Mouse (Mus musculus): Measurements from ENCODE around the gene Gm42906. TPM values are rescaled to one million over a fixed set of nuclear protein-coding genes. Genes with fewer than 3 reads are reported as not detected.
A peak's percentile ranks its signal among the peaks of the same experiment; 100 is the strongest.

Gm42906 gene
- polyA plus RNA-seq, 1 experiment, result not detected

DNA sequence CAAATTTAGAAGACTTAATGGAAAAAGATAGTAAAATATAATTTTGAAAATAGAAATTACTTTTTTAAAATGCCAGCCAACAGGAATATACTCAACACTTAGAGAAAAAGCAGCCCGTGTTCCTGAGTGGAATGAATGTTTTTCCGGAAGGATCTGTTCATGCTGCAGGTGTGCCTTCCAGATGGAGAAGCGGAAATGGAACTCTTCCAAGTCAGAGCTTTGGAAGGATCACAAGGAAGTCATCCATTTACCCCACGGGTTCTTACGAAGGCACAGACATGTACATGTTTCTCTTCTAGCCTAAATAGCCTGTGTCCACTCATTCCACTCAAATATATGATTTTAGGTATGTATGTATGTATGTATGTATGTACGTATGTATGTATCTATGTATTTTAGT, 337.0 kb downstream of the Gm42906 start:
- no peaks in the 10 kb centered on the region for H3K27me3 ChIP-seq (replicated peaks; ENCODE audit: control insufficient read depth, insufficient read depth, low read length)
- TF ChIP-seq POLR2A (IDR thresholded peaks at IDR 0.05; ENCODE audit: low read depth, low read length) (no peak), CTCF (conservative IDR thresholded peaks at IDR 0.05; ENCODE audit: insufficient read depth, insufficient read length, low read depth, low read length) (no peak)
- H3K4me1 ChIP-seq (ENCODE audit: control insufficient read depth, insufficient read depth, low read length), result peaks cover 6% of the 10 kb centered on the region; the same call in 1 of the 2 replicates
- H3K36me3 ChIP-seq (ENCODE audit: control insufficient read depth, insufficient read depth, low read length), result no peaks in the 10 kb centered on the region
- H3K4me3 ChIP-seq (ENCODE audit: insufficient read depth, low read depth, low read length), result no peak overlapping the region
- H3K27ac ChIP-seq (ENCODE audit: insufficient read depth, low read depth, low read length), result no peak overlapping the region
- WGBS, result 79% methylated on average over 6 of the region's 6 CpGs
- DNase-seq, result peak; percentile 54

DNA sequence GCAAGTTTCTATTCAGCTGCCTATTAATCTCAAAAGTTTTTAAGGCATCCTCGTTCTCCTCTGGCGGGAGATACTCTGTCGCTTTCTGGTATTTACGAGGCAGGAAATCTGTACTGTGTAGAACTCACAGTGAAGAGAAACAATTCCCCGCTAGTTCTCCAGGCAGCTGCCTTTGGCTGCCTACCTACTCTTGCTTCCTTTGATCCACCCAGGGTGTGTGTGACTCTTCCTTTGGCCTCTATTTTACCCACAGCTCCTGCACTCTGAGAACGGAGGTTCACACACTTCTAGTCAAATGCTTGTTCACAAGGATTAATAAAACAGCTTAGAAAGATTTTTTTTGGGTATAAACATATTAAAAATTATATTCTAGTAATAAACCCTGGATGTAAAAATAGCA, 338.8 kb downstream of the Gm42906 start:
- no peaks in the 10 kb centered on the region for H3K27me3 ChIP-seq (replicated peaks; ENCODE audit: control insufficient read depth, insufficient read depth, low read length)
- WGBS, result 64% methylated on average over 6 of the region's 6 CpGs
- peaks cover 6% of the 10 kb centered on the region; the same call in 1 of the 2 replicates for H3K4me1 ChIP-seq (ENCODE audit: control insufficient read depth, insufficient read depth, low read length)
- no peak overlapping the region for H3K4me3 ChIP-seq (ENCODE audit: insufficient read depth, low read depth, low read length)
- no peak for TF ChIP-seq CTCF (conservative IDR thresholded peaks at IDR 0.05; ENCODE audit: insufficient read depth, insufficient read length, low read depth, low read length)
- no peak for TF ChIP-seq POLR2A (IDR thresholded peaks at IDR 0.05; ENCODE audit: low read depth, low read length)
- no peaks in the 10 kb centered on the region for H3K36me3 ChIP-seq (ENCODE audit: control insufficient read depth, insufficient read depth, low read length)
- DNase-seq, result peak; percentile 58
- 0 out of 2 replicates have a peak overlapping the region, but pooled peaks have one; percentile 59 for H3K27ac ChIP-seq (ENCODE audit: insufficient read depth, low read depth, low read length)

DNA sequence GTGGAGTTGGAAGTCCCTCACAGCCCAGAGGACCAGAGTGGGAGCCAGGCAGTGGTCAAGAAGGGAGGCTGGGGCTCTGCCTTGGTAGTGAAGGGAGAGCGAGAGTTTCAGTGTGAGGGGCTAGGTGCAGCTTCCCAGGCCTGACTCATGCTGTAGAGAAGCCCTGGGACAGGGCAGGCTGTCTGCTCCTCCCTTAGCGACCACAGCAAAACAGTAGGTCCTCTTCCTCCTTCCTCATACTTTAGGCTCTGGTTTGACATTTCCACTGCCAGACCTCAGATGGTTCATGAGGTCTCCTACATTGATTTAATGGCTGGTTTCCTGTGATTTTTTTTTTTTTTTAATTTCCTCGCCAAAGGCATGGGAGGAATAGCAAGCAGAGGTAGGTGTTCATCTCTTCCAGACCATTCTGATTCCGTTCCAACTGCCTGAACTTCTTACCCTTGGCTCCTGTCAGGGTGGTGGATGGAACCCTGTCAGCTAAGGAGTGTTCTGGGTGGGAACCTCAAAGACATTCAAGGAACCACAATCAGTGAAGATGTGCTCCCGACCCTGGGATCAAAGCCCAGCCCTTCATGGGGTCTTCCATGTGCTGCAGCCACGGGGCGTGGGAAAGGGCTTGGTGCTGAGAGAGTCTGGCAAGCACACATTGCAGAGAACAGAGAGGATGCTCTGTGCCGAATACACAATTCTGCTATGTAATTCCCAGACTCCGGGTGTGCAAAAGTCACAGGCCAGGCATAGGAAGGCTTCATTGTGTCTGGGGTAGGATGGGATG, 341.3 kb downstream of the Gm42906 start:
- TF ChIP-seq CTCF (conservative IDR thresholded peaks at IDR 0.05; ENCODE audit: insufficient read depth, insufficient read length, low read depth, low read length), result no peak
- TF ChIP-seq POLR2A (IDR thresholded peaks at IDR 0.05; ENCODE audit: low read depth, low read length), result no peak
- Histone ChIP-seq H3K27ac (ENCODE audit: insufficient read depth, low read depth, low read length) (peak overlapping the region; percentile 86), H3K4me1 (ENCODE audit: control insufficient read depth, insufficient read depth, low read length) (0 out of 2 replicates have a peak, but pooled peaks cover 6% of the 10 kb centered on the region), H3K36me3 (ENCODE audit: control insufficient read depth, insufficient read depth, low read length) (no peaks in the 10 kb centered on the region), H3K4me3 (ENCODE audit: insufficient read depth, low read depth, low read length) (no peak overlapping the region), H3K27me3 (replicated peaks; ENCODE audit: control insufficient read depth, insufficient read depth, low read length) (no peaks in the 10 kb centered on the region)
- peak; percentile 66 for DNase-seq
- 58% methylated on average over 9 of the region's 9 CpGs for WGBS

DNA sequence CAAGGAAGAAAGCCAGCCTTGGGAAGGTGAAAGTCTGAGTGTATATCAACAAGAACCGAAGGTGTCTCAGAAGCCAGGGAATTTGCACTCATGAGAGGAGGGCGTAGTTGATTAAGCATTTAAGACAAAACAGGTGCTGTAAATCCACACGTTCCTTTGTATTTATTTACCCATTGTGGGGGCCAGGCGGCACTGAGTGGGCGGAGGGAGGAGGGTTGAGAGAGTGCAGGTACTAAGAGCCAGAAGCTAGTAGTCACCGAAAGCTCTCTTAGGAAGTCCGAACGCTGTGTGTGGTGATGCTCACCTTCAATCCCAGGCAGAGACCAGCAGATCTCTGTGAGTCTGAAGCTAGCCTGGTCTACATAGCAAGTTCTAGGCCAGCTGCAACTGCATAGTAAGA, 342.2 kb downstream of the Gm42906 start:
- Histone ChIP-seq H3K27ac (ENCODE audit: insufficient read depth, low read depth, low read length) (no peak overlapping the region), H3K27me3 (replicated peaks; ENCODE audit: control insufficient read depth, insufficient read depth, low read length) (no peaks in the 10 kb centered on the region), H3K36me3 (ENCODE audit: control insufficient read depth, insufficient read depth, low read length) (no peaks in the 10 kb centered on the region), H3K4me3 (ENCODE audit: insufficient read depth, low read depth, low read length) (no peak overlapping the region), H3K4me1 (ENCODE audit: control insufficient read depth, insufficient read depth, low read length) (0 out of 2 replicates have a peak, but pooled peaks cover 6% of the 10 kb centered on the region)
- TF ChIP-seq POLR2A (IDR thresholded peaks at IDR 0.05; ENCODE audit: low read depth, low read length) (no peak), CTCF (conservative IDR thresholded peaks at IDR 0.05; ENCODE audit: insufficient read depth, insufficient read length, low read depth, low read length) (no peak)
- DNase-seq, result no peak
- WGBS, result 87% methylated on average over 8 of the region's 8 CpGs

DNA sequence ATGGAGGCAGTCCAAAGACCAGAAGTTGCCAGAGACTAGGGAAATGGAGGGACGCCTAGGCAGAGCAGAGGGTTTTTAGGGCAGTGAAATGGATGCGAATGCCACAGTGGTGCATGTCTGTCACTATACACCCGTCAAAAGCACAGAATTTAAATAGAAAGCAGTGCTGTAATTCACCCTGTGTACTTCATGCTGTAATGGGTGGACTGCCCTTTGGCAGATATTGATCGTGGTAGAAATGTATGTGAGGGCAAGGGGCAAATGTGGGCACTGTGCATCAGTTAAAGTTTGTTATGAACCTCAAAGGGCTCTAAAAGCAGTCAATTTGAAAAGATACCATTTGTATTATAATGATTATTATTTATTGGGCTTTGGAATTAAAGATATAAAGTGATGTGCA, 347.7 kb downstream of the Gm42906 start:
- no peak overlapping the region for H3K4me3 ChIP-seq (ENCODE audit: insufficient read depth, low read depth, low read length)
- no peak for TF ChIP-seq CTCF (conservative IDR thresholded peaks at IDR 0.05; ENCODE audit: insufficient read depth, insufficient read length, low read depth, low read length)
- no peak for TF ChIP-seq POLR2A (IDR thresholded peaks at IDR 0.05; ENCODE audit: low read depth, low read length)
- WGBS, result 85% methylated on average over 4 of the region's 4 CpGs
- H3K27me3 ChIP-seq (replicated peaks; ENCODE audit: control insufficient read depth, insufficient read depth, low read length), result no peaks in the 10 kb centered on the region
- H3K27ac ChIP-seq (ENCODE audit: insufficient read depth, low read depth, low read length), result no peak overlapping the region
- H3K4me1 ChIP-seq (ENCODE audit: control insufficient read depth, insufficient read depth, low read length), result no peaks in the 10 kb centered on the region
- no peak for DNase-seq
- H3K36me3 ChIP-seq (ENCODE audit: control insufficient read depth, insufficient read depth, low read length), result no peaks in the 10 kb centered on the region

DNA sequence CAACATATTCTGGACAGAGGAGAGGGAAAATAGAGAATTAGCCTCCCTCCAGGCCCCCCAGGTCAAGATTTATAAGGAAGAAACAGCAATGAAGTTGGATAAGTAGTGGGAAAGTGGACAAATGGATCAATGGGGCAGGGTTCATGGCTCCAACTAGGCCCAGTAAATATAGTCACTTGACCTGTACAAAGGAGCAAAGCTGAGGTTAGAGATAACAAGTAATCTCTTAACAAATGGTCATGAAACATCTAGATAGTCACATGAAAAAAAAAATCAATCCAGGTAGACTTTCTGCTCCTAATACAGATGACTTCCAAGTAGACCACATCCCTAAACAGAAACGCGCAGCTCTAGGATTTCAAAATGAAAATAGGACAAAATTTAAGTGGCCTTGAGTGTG, 350.0 kb downstream of the Gm42906 start:
- no peak overlapping the region for H3K27ac ChIP-seq (ENCODE audit: insufficient read depth, low read depth, low read length)
- no peaks in the 10 kb centered on the region for H3K27me3 ChIP-seq (replicated peaks; ENCODE audit: control insufficient read depth, insufficient read depth, low read length)
- DNase-seq, result no peak
- no peak for TF ChIP-seq CTCF (conservative IDR thresholded peaks at IDR 0.05; ENCODE audit: insufficient read depth, insufficient read length, low read depth, low read length)
- no peak for TF ChIP-seq POLR2A (IDR thresholded peaks at IDR 0.05; ENCODE audit: low read depth, low read length)
- WGBS, result over 99% methylated on average over 2 of the region's 2 CpGs
- no peaks in the 10 kb centered on the region for H3K4me1 ChIP-seq (ENCODE audit: control insufficient read depth, insufficient read depth, low read length)
- H3K36me3 ChIP-seq (ENCODE audit: control insufficient read depth, insufficient read depth, low read length), result no peaks in the 10 kb centered on the region
- no peak overlapping the region for H3K4me3 ChIP-seq (ENCODE audit: insufficient read depth, low read depth, low read length)

DNA sequence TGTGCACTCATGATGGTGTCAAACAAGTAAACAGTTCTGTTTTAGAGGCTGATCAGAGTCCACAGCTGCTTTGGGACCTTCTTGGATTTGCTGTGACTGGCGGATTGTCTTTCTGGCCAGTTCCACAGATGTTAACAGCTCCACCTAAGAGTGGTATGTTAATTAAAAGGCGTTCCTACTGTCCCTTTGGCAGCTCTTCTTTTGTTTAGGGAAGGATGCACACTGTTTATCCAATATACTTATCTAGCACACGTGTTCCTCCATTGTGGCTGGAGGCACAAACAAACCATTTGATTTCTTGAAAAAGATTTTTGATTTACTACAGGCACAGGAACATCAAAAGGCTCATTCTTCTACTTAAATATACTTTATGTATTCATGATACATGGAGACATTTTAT, 351.0 kb downstream of the Gm42906 start:
- H3K4me1 ChIP-seq (ENCODE audit: control insufficient read depth, insufficient read depth, low read length), result no peaks in the 10 kb centered on the region
- WGBS, result 77% methylated on average over 3 of the region's 3 CpGs
- no peak overlapping the region for H3K27ac ChIP-seq (ENCODE audit: insufficient read depth, low read depth, low read length)
- H3K27me3 ChIP-seq (replicated peaks; ENCODE audit: control insufficient read depth, insufficient read depth, low read length), result no peaks in the 10 kb centered on the region
- no peak for DNase-seq
- TF ChIP-seq CTCF (conservative IDR thresholded peaks at IDR 0.05; ENCODE audit: insufficient read depth, insufficient read length, low read depth, low read length), result no peak
- no peak for TF ChIP-seq POLR2A (IDR thresholded peaks at IDR 0.05; ENCODE audit: low read depth, low read length)
- H3K36me3 ChIP-seq (ENCODE audit: control insufficient read depth, insufficient read depth, low read length), result no peaks in the 10 kb centered on the region; the same call in 1 of the 2 replicates
- no peak overlapping the region for H3K4me3 ChIP-seq (ENCODE audit: insufficient read depth, low read depth, low read length)
